Comparison of ENCODE assay signal across 8 mouse cellular contexts in genomic region chr13:57521152-57521551, GRCm38 (mm10).
A peak's percentile ranks its signal among the peaks of the same experiment; 100 is the strongest.
DNase-seq lines count a peak whose midpoint lies in the region; ATAC-seq lines count a peak whose summit lies in the region.

No protein-coding gene starts in this region.

- ATAC-seq in liver, embryonic 11.5 days (replicated peaks; ENCODE audit: low FRiP score), result no peak

- no peak overlapping the region for H3K27ac ChIP-seq in liver, embryonic 11.5 days (ENCODE audit: low read depth, low read length)

- no peaks in the 10 kb centered on the region for H3K4me1 ChIP-seq in liver, embryonic 11.5 days (replicated peaks; ENCODE audit: control insufficient read depth, insufficient read depth, low read length)

- no peak overlapping the region for H3K4me3 ChIP-seq in liver, embryonic 11.5 days (ENCODE audit: low read depth, low read length)

- peaks cover 3% of the 10 kb centered on the region; the same call in 1 of the 2 replicates for H3K27me3 ChIP-seq in liver, embryonic 11.5 days (replicated peaks; ENCODE audit: control insufficient read depth, insufficient read depth, low read length)

- H3K36me3 ChIP-seq in liver, embryonic 11.5 days (ENCODE audit: control insufficient read depth, insufficient read depth, low read length), result no peaks in the 10 kb centered on the region

- DNase-seq in adrenal gland, adult 8-10 months, result peak; percentile 4
- no peak for DNase-seq in adrenal gland, adult 18-20 months (ENCODE audit: low spot score in 2 of 2)
- peak; percentile 27 for DNase-seq in liver
- no peak for DNase-seq in liver, embryonic 11.5 days (ENCODE audit: low spot score)
- peak; percentile 36 for DNase-seq in embryo, embryonic 11.5 days (ENCODE audit: low read depth, low spot score)
- DNase-seq in lung, postnatal 14 days, result peak; percentile 4
- DNase-seq in urinary bladder, postnatal 36 days (ENCODE audit: low spot score in 2 of 2), result no peak
- no peak for DNase-seq in B cell, adult 2 months

- no peak overlapping the region for H3K4me2 ChIP-seq in liver, embryonic 11.5 days

- H3K9ac ChIP-seq in liver, embryonic 11.5 days (ENCODE audit: low read depth, low read length), result no peak overlapping the region

- WGBS in liver, embryonic 11.5 days, result 16% methylated on average over 3 of the region's 3 CpGs

- H3K9me3 ChIP-seq in liver, embryonic 11.5 days (ENCODE audit: control insufficient read depth, low read length), result no peaks in the 10 kb centered on the region

Comparison
In these comparisons a context has a peak if more than half of its experiments do, and no peak if none do; other contexts are left out.
1. DNase-seq: peak in adrenal gland, adult 8-10 months (single experiment), liver (single experiment), embryo, embryonic 11.5 days (single experiment) and lung, postnatal 14 days (single experiment); none in adrenal gland, adult 18-20 months (0 of 2), liver, embryonic 11.5 days (single experiment), urinary bladder, postnatal 36 days (0 of 2) and B cell, adult 2 months (0 of 2).